Mouse (Mus musculus): ENCODE measurements around the gene Sema3d.

- TF ChIP-seq CTCF (IDR thresholded peaks at IDR 0.05; ENCODE audit: low read depth): no peak
- TF ChIP-seq EP300 (optimal IDR thresholded peaks at IDR 0.05): no peak
Measured at GRCm38 (mm10) chr5:12442176-12443105, 59.3 kb downstream of the Sema3d start.

All from stomach, postnatal 0 days (tissue).